Mouse (Mus musculus): Measurements from ENCODE around the gene Gm281. TPM values are rescaled to one million over a fixed set of nuclear protein-coding genes. Genes with fewer than 3 reads are reported as not detected.

Gm281 gene
- polyA plus RNA-seq, 1 experiment from 2014 or later = not detected

DNA sequence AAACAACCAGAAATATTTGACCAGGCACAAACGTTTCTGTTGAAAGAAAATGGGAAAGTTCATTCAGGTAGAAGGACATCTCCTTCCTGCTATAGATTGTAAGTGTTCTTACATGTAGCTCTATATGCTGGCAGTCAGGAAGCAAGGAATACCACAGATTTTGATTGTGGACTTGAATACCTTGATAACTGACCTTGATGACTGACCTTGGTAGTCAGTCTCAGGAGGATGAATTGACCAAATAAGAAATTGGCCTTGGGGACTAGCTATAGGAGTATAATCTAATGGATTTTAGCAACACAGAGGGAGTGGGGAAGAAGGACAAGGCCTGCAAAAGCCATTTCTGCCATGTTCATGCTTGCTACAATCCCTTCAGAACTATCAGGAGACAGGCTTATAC lies 123.8 kb downstream of the Gm281 start:
- Histone ChIP-seq H3K9ac (no peak overlapping the region), H3K36me3 (ENCODE audit: poor library complexity, severe bottlenecking) (no peaks in the 10 kb centered on the region), H3K27ac (no peak overlapping the region), H3K9me3 (replicated peaks) (no peaks in the 10 kb centered on the region), H3K27me3 (no peaks in the 10 kb centered on the region), H3K4me1 (no peaks in the 10 kb centered on the region), H3K4me3 (no peak overlapping the region), H3K4me2 (no peak overlapping the region)
- 45% methylated on average over 1 of the region's 1 CpGs for WGBS
- no peak for ATAC-seq

- WGBS = 36% methylated on average over 1 of the region's 1 CpGs
- Histone ChIP-seq H3K4me2 (no peak overlapping the region), H3K4me1 (no peaks in the 10 kb centered on the region), H3K9ac (no peak overlapping the region), H3K27me3 (no peaks in the 10 kb centered on the region), H3K9me3 (replicated peaks) (no peaks in the 10 kb centered on the region), H3K36me3 (ENCODE audit: poor library complexity, severe bottlenecking) (no peaks in the 10 kb centered on the region), H3K4me3 (no peak overlapping the region), H3K27ac (no peak overlapping the region)
- ATAC-seq = no peak
Measured at GRCm38 (mm10) chr14:13790001-13790400, 124.3 kb downstream of the Gm281 start.

- no peak overlapping the region for H3K27ac ChIP-seq
- H3K4me1 ChIP-seq = no peaks in the 10 kb centered on the region
- H3K4me3 ChIP-seq = no peak overlapping the region
- H3K36me3 ChIP-seq (ENCODE audit: poor library complexity, severe bottlenecking) = no peaks in the 10 kb centered on the region
- WGBS = 76% methylated on average over 4 of the region's 4 CpGs
- ATAC-seq = no peak
- H3K9me3 ChIP-seq (replicated peaks) = no peaks in the 10 kb centered on the region
- H3K4me2 ChIP-seq = no peak overlapping the region
- no peak overlapping the region for H3K9ac ChIP-seq
- H3K27me3 ChIP-seq = no peaks in the 10 kb centered on the region
Measured at GRCm38 (mm10) chr14:13782970-13783369, 131.3 kb downstream of the Gm281 start.

DNA sequence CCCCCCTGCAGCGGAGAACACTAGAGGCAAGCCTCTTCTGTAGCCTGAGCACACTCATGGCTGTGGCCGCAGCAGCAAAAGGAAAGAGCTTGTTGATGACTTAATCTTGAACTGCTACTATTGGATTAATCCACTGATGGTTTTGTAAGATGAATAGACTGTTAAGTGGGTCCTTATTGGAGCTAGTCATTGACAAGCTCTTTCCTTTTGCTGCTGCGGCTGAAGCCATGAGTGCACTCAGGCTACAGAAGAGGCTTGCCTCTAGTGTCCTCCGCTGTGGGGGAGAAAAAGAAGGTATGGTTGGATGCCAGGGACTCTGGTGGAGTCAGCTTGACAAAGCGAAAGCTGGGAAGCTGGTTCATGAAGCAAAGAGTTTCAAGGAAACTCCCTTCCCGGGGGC lies 135.9 kb downstream of the Gm281 start:
- WGBS = 63% methylated on average over 4 of the region's 6 CpGs
- H3K27me3 ChIP-seq = no peaks in the 10 kb centered on the region
- ATAC-seq = peak; percentile 33; the same call in 1 of the 2 replicates
- no peak overlapping the region for H3K27ac ChIP-seq
- H3K4me3 ChIP-seq = no peak overlapping the region
- H3K9ac ChIP-seq = no peak overlapping the region
- no peaks in the 10 kb centered on the region for H3K36me3 ChIP-seq (ENCODE audit: poor library complexity, severe bottlenecking)
- no peak overlapping the region for H3K4me2 ChIP-seq
- H3K9me3 ChIP-seq (replicated peaks) = no peaks in the 10 kb centered on the region
- H3K4me1 ChIP-seq = no peaks in the 10 kb centered on the region

DNA sequence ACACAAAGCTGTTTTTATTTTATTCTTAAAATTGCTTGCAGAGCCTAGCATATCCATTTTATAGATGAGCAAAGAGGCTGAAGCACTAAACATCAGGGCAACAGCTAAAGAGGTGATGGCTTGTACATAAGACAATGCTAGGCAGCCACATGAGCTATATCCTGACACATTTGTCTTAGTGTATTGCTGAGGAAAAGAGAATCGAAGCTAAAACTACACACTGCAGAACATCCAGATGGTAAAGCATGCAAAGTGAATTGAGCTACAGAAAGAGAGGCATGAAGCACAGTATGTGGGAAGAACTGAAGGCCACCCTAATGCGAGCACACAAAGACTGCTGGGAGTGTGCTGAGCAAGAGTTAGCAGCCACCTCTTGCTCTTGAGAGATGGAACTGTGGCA lies 143.1 kb downstream of the Gm281 start:
- Histone ChIP-seq H3K27ac (peak overlapping the region; percentile 35; the same call in 1 of the 2 replicates), H3K4me1 (peaks cover 15% of the 10 kb centered on the region), H3K4me2 (no peak overlapping the region), H3K36me3 (ENCODE audit: poor library complexity, severe bottlenecking) (no peaks in the 10 kb centered on the region), H3K27me3 (no peaks in the 10 kb centered on the region), H3K4me3 (no peak overlapping the region), H3K9ac (no peak overlapping the region), H3K9me3 (replicated peaks) (no peaks in the 10 kb centered on the region)
- WGBS = 63% methylated on average over 2 of the region's 2 CpGs
- peak; percentile 31 for ATAC-seq

- ATAC-seq = peak; percentile 96
- Histone ChIP-seq H3K27ac (peak overlapping the region; percentile 21; the same call in 1 of the 2 replicates), H3K4me1 (peaks cover 15% of the 10 kb centered on the region), H3K36me3 (ENCODE audit: poor library complexity, severe bottlenecking) (no peaks in the 10 kb centered on the region), H3K9me3 (replicated peaks) (no peaks in the 10 kb centered on the region), H3K4me3 (no peak overlapping the region), H3K27me3 (no peaks in the 10 kb centered on the region), H3K9ac (no peak overlapping the region), H3K4me2 (no peak overlapping the region)
- WGBS = 0% methylated on average over 1 of the region's 1 CpGs
Measured at GRCm38 (mm10) chr14:13770686-13771085, 143.6 kb downstream of the Gm281 start.

Small RNA genes within 50 kb of the gene (microRNA-seq; reads per million reads assigned to microRNA genes)
- gene Gm27506 = not detected

Other genes with a start within 250 kb of the Gm281 start
- not detected in 2 replicates for gene Sntn, start 243.6 kb downstream of the Gm281 start, polyA plus RNA-seq (2015; fragmentation: Nextera tagmentation; extraction: Ambion mirVana)
- gene Atxn7, start 47.0 kb upstream of the Gm281 start, polyA plus RNA-seq (2015; fragmentation: Nextera tagmentation; extraction: Ambion mirVana) = 4.2 and 5.9 TPM in 2 replicates
- gene Thoc7, start 47.4 kb upstream of the Gm281 start, polyA plus RNA-seq (2015; fragmentation: Nextera tagmentation; extraction: Ambion mirVana) = 220 and 233 TPM in 2 replicates
- 308 and 313 TPM in 2 replicates for gene Psmd6, start 206.5 kb upstream of the Gm281 start, polyA plus RNA-seq (2015; fragmentation: Nextera tagmentation; extraction: Ambion mirVana)

Measured in forebrain, embryonic 13.5 days (tissue).